Mouse (Mus musculus) heart, embryonic 16.5 days (tissue): Measurements from ENCODE around the gene Gm10563. TPM values are rescaled to one million over a fixed set of nuclear protein-coding genes. Genes with fewer than 3 reads are reported as not detected.

Source experiments
- ATAC-seq: fragments of 200-750 bp; cut with Nextera tagmentation; replicated peaks from 2 replicates; pipeline ENCODE4 v1.8.0; 2017; ENCODE audit warnings: moderate number of reproducible peaks; ENCODE audit not compliant: insufficient read depth, low FRiP score; ENCODE audit errors: extremely low read depth
- H3K27ac ChIP-seq: fragments of 300-500 bp; sonication (generic); 2 replicates; pipeline ENCODE4 v1.5.1; 2014; ENCODE audit warnings: mild to moderate bottlenecking, low read length, control low read depth, moderate library complexity
- H3K27me3 ChIP-seq: fragments of 300-500 bp; sonication (generic); 2 replicates; pipeline ENCODE4 v1.6.1; 2014; ENCODE audit warnings: low read length, mixed read lengths; ENCODE audit not compliant: control insufficient read depth, insufficient read depth
- H3K36me3 ChIP-seq: fragments of 300-500 bp; sonication (generic); 2 replicates; pipeline ENCODE4 v1.6.1; 2014; ENCODE audit not compliant: control insufficient read depth, insufficient read depth
- H3K4me1 ChIP-seq: fragments of 300-500 bp; sonication (generic); 2 replicates; pipeline ENCODE4 v1.6.1; 2014; ENCODE audit warnings: low read length, mixed read lengths; ENCODE audit not compliant: control insufficient read depth, insufficient read depth
- H3K4me2 ChIP-seq: fragments of 300-500 bp; sonication (generic); 2 replicates; pipeline ENCODE4 v1.6.1; 2014; ENCODE audit warnings: low read depth, mild to moderate bottlenecking, control low read depth, low read length
- H3K4me3 ChIP-seq: fragments of 300-500 bp; sonication (generic); 2 replicates; pipeline ENCODE4 v1.5.1; 2014; ENCODE audit warnings: mild to moderate bottlenecking, control low read depth, low read length
- H3K9ac ChIP-seq: fragments of 300-500 bp; sonication (generic); 2 replicates; pipeline ENCODE4 v1.6.1; 2014; ENCODE audit warnings: low read length, control low read depth
- H3K9me3 ChIP-seq: fragments of 300-500 bp; sonication (generic); replicated peaks from 2 replicates; pipeline ENCODE4 v1.6.1; 2016; ENCODE audit warnings: low read length; ENCODE audit not compliant: control insufficient read depth
- WGBS: fragments of 180-500 bp; shearing (Covaris S2); extraction: QIAGEN DNeasy Blood & Tissue Kit; methylation state at CpG from one replicate; pipeline ENCODE4 v1.1.7; 2014; 5-methylcytosine and 5-hydroxymethylcytosine counted together
- polyA plus RNA-seq: library from polyadenylated mRNA; unstranded; fragments of >200 nt; fragmentation: Nextera tagmentation; extraction: Ambion mirVana; gene quantifications from 2 replicates; pipeline ENCODE4 v1.2.1, GENCODE M21; 2015

Gene Gm10563
- polyA plus RNA-seq, 1 experiment from 2014 or later = not detected

GRCm38 (mm10) chr4:155654456-155655298, 9.5 kb upstream of the Gm10563 start:
- WGBS = 3% methylated on average over 52 of the region's 52 CpGs
- H3K4me1 ChIP-seq = peaks cover 36% of the 10 kb centered on the region
- H3K4me3 ChIP-seq = peak overlapping the region; percentile 61
- H3K27me3 ChIP-seq = peaks cover 23% of the 10 kb centered on the region
- peak overlapping the region; percentile 79; the same call in 1 of the 2 replicates for H3K27ac ChIP-seq
- H3K36me3 ChIP-seq = peaks cover 13% of the 10 kb centered on the region
- H3K9ac ChIP-seq = peak overlapping the region; percentile 81
- no peaks in the 10 kb centered on the region for H3K9me3 ChIP-seq
- no peak; the same call in 1 of the 2 replicates for ATAC-seq
- peak overlapping the region; percentile 88 for H3K4me2 ChIP-seq

- H3K36me3 ChIP-seq = peaks cover 18% of the 10 kb centered on the region
- WGBS = 2% methylated on average over 6 of the region's 6 CpGs
Observed at GRCm38 (mm10) chr4:155654183-155654455, 8.9 kb upstream of the Gm10563 start.

GRCm38 (mm10) chr4:155653451-155654182, 8.4 kb upstream of the Gm10563 start:
- 1% methylated on average over 31 of the region's 31 CpGs for WGBS

More at GRCm38 (mm10) chr4:155654183-155654455, 8.9 kb upstream of the Gm10563 start:
- H3K4me2 ChIP-seq = peak overlapping the region; percentile 88
- H3K9ac ChIP-seq = peak overlapping the region; percentile 81
- H3K4me1 ChIP-seq = peaks cover 36% of the 10 kb centered on the region
- no peak for ATAC-seq
- H3K9me3 ChIP-seq = no peaks in the 10 kb centered on the region
- H3K27me3 ChIP-seq = peaks cover 23% of the 10 kb centered on the region
- peak overlapping the region; percentile 61 for H3K4me3 ChIP-seq
- peak overlapping the region; percentile 79 for H3K27ac ChIP-seq

GRCm38 (mm10) chr4:155653086-155653450, 7.9 kb upstream of the Gm10563 start, which contains the start of gene Mmp23:
Gene Mmp23, minus strand, starts transcription at chr4:155653384.
- peak within 1 kb of the TSS; percentile 61 for H3K4me3 ChIP-seq
- H3K9ac ChIP-seq = peak within 1 kb of the TSS; percentile 81
- peaks cover 36% of the 10 kb centered on the region for H3K4me1 ChIP-seq
- peaks cover 26% of the 10 kb centered on the region for H3K36me3 ChIP-seq
- ATAC-seq = peak; percentile 60
- WGBS = under 1% methylated on average over 33 of the region's 33 CpGs
- H3K27ac ChIP-seq = peak within 1 kb of the TSS; percentile 79
- H3K4me2 ChIP-seq = peak within 1 kb of the TSS; percentile 88
- peaks cover 23% of the 10 kb centered on the region for H3K27me3 ChIP-seq
- H3K9me3 ChIP-seq = no peaks in the 10 kb centered on the region

More at GRCm38 (mm10) chr4:155653451-155654182, 8.4 kb upstream of the Gm10563 start:
- peak overlapping the region; percentile 81 for H3K9ac ChIP-seq
- peak overlapping the region; percentile 61 for H3K4me3 ChIP-seq
- peak overlapping the region; percentile 88 for H3K4me2 ChIP-seq
- H3K4me1 ChIP-seq = peaks cover 36% of the 10 kb centered on the region
- no peaks in the 10 kb centered on the region for H3K9me3 ChIP-seq
- peaks cover 22% of the 10 kb centered on the region for H3K36me3 ChIP-seq
- peak; percentile 33 for ATAC-seq
- peak overlapping the region; percentile 79 for H3K27ac ChIP-seq
- peaks cover 23% of the 10 kb centered on the region for H3K27me3 ChIP-seq

GRCm38 (mm10) chr4:155652283-155653085, 7.3 kb upstream of the Gm10563 start:
- 24% methylated on average over 36 of the region's 36 CpGs for WGBS
- peak overlapping the region; percentile 88 for H3K4me2 ChIP-seq
- H3K36me3 ChIP-seq = peaks cover 31% of the 10 kb centered on the region
- peaks cover 36% of the 10 kb centered on the region for H3K4me1 ChIP-seq
- H3K27me3 ChIP-seq = peaks cover 23% of the 10 kb centered on the region
- ATAC-seq = no peak
- H3K27ac ChIP-seq = peak overlapping the region; percentile 79
- H3K9ac ChIP-seq = peak overlapping the region; percentile 81
- H3K9me3 ChIP-seq = no peaks in the 10 kb centered on the region
- H3K4me3 ChIP-seq = peak overlapping the region; percentile 61

- Histone ChIP-seq H3K4me2 (peak overlapping the region; percentile 88), H3K4me1 (peaks cover 36% of the 10 kb centered on the region), H3K9me3 (no peaks in the 10 kb centered on the region), H3K9ac (peak overlapping the region; percentile 81; the same call in 1 of the 2 replicates), H3K27ac (peak overlapping the region; percentile 79), H3K4me3 (peak overlapping the region; percentile 61), H3K36me3 (peaks cover 33% of the 10 kb centered on the region), H3K27me3 (peaks cover 23% of the 10 kb centered on the region)
- peak; percentile 53 for ATAC-seq
- 42% methylated on average over 15 of the region's 15 CpGs for WGBS
Observed at GRCm38 (mm10) chr4:155651553-155652269, 6.5 kb upstream of the Gm10563 start.

GRCm38 (mm10) chr4:155649355-155649754, 4.1 kb upstream of the Gm10563 start:
- Histone ChIP-seq H3K4me3 (no peak overlapping the region), H3K9me3 (no peaks in the 10 kb centered on the region), H3K36me3 (peaks cover 33% of the 10 kb centered on the region), H3K27ac (no peak overlapping the region), H3K4me2 (no peak overlapping the region), H3K4me1 (peaks cover 25% of the 10 kb centered on the region), H3K9ac (no peak overlapping the region), H3K27me3 (peaks cover 16% of the 10 kb centered on the region)
- ATAC-seq = no peak
- 90% methylated on average over 11 of the region's 11 CpGs for WGBS

- Histone ChIP-seq H3K4me2 (no peak overlapping the region), H3K9me3 (no peaks in the 10 kb centered on the region), H3K27me3 (no peaks in the 10 kb centered on the region), H3K27ac (no peak overlapping the region), H3K36me3 (peaks cover 56% of the 10 kb centered on the region), H3K4me3 (no peak overlapping the region), H3K9ac (no peak overlapping the region), H3K4me1 (no peaks in the 10 kb centered on the region)
- WGBS = 76% methylated on average over 5 of the region's 5 CpGs
- no peak for ATAC-seq
Observed at GRCm38 (mm10) chr4:155645721-155646120, 513 bp upstream of the Gm10563 start.
